Mouse (Mus musculus): ENCODE measurements around the gene Slc24a4. TPM values are rescaled to one million over a fixed set of nuclear protein-coding genes. Genes with fewer than 3 reads are reported as not detected.

Gene Slc24a4
- total RNA-seq (2021), result 10 to 100 TPM; 43.0 to 47.4 TPM

DNA sequence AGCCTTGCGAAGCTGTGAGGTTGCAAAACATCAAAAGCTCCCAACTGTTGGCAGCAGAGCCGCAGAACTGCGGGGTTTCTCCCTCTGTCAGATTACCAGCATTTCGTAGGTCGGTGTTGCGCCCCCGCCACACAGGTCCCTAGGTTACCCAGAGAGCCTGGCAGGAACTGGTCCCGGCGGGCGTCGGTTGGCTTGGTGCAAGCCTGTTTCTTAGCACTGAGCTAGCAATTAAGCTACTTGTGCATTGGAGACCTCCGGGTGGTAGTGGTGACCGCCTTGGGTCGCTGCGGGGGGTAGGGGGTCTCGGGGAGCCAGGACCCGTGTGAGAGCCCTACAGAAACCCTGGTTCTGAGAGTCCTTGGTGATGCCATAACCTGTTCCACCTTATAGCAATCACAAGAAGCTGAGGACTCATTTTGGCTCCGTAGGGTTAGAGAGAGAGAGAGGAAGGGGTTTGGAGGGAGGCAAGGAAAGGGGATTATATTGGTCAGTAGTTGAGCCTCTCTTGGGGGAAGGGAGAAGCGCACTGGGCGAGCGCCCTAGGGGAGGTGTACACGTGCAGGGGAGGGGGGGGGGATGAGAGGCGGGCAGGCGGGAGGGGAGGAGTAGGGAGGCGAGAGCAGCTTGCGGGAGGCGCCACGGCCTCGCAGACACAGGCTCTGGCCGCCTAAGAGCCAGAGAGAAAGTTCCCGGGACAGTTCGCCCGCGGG, at the start of gene Slc24a4:
TSS of gene Slc24a4 (plus strand) at position 653 of the 710 bp plus-strand sequence.
- DNase-seq, result peak; percentile 49 to 52

DNA sequence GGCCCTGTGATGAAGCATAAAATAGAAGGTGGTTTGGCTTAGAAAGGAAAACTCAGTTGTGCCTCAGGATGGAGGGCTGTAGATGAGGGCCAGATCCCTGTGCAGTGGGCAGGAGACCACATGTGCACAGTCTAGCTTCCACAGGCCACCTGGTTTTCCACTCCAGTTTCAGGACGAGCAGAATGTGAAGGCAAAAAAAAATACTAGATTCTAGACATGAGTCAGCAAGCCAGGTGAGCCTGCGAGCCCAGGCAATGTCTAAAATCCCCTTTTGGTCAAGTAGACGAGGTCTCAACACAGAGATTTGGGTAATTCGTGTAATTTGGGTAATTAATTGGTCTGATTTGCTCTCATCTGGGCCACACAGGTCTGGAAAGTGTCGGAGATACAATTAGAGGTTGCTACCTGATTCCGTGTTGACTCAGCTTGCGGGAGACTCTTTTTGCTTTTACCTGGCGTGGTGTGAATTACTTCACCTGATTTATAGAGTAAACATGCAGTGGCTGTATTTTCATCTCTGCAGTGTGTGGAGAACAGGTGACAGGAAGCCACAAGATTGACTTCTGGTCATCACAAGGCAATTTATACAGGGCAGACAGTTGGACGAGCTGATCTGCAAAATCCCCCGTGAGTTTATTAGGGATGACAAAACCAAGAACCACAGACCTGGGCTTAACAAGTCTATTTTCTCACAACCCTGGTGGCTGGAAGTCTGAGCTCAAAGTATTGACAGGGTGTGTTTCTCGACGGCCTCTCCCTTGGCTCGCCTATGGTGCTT, 45.7 kb upstream of the Slc24a4 start:
- no peak for DNase-seq

DNA sequence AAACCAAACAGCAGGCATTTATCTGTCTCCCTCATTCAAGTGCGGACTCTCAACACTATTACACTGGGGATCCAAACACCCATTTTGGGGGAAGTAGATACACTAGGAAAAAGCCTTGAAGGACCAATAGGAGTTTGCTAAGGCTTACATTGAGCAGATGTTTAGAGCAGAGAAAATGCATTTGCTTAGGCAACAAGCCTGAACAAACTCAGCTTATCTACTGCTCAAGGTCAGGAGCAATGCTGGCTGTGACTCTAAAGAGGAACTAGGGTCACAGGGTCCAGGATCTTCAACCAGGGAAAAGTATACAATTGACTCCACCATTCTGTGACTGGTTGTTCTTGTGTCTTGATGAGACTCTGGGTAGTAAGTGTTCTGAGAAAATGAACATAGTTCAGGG, 38.0 kb upstream of the Slc24a4 start:
- DNase-seq, result no peak

DNA sequence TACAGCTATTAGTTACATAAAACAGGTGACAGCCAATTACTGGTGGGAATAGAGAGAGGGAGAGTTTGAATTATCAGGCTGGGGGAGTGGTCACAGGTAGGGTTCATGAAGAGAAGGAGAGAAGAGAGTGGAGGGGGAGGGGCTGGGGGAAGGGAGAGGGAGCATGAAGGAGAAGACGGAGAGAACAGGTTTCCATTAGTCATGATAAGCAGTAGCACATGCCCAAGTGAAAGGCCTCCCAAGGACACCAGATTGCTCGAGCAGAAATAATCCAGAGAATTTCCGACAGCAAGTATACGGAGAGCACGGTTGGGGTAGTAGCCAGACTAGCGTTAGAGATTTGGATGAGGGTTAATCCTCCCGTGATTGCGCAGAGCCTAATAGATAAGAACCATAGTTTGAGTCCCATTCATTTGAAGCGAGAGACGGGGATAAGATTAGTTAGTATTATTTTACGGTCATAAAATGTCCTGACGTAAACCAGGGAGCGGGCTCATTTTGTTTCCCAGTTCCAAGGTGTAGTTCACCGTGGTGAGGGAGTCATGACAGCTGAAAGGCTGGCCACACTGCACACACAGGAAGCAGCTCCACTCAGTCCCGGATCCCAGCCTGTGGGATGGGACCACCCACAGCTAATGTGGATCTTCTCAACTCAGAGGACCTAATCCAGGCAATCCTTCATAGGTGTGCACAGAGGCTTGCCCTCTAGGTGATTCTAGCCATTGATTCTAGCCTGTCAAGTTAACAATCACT, 36.0 kb upstream of the Slc24a4 start:
- no peak for DNase-seq

DNA sequence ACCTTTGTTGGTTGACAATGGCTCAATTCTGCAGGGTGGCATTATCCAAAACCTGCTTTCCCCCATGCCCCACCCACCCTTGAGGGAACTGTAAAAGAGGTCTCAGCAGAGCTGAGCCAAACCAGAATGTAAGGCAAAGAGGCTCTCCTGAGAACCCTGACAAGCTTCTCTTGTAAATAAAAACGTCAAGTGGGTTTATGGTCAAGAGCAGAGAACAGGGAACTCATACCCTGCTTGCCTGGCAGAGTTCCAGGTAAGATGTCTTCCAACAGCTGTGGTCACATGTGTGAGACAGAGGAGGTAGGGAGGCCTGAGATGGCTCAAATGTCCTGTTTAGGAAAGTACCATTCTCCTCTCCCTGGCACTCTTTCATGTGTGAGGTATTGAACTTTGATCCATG, 22.5 kb upstream of the Slc24a4 start:
- no peak for DNase-seq

DNA sequence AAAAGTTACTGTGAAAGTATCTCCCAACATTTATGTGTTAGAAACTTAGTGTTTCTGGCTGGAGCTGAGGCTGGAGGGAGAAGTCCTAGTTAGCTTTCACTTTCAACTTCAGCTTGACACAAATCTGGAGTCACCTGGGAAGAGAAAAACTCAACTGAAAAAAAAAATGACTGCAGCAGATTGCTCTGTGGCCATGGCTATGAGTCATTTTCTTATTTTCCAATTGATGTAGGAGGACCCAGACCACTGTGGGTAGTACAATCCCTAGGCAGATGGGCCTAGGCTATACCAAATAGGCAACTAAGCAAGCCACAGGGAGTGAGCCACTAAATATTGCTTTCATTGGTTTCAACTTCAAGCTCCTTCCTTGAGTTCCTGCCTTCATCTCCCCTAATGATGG, 19.7 kb upstream of the Slc24a4 start:
- DNase-seq, result no peak

DNA sequence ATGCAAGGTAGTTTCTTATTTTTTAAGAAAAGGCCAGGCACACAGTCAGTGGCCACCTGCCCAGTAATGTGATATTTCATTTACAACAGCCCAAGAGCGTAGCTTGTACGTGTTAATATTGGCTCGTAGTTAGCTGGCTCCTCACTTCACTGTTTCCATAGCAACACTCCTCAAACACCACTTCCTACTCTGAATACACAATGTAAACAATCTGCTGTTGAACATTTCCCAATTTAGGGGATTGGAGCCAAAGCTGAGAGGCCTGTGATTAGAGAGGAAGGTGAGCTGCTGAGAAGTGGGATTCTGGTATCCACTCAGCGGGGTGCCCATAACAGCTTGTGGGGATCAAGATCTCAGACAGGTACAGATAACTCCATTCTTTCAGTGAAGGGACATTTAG, 16.0 kb upstream of the Slc24a4 start:
- peak; percentile 21 to 28 for DNase-seq

DNA sequence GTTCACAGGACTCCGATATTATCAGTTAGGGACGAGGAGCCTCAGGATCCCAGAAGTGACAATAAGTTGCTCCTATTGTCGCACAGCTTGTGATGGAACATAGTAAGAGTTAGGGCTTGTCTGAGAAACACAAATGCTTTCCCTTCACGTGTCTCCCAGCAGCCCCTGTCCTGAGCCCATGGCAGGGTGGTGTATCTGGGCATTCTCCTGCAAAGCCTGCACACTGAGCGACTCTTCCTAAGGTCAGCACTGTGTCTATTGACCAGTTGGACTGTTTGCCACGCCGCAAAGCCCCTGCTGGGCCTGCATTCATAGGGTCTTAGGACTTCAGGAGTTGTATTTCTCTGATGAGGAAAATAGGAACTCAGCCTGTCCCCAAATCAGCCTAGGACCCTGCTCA, 15.6 kb upstream of the Slc24a4 start:
- DNase-seq, result no peak

DNA sequence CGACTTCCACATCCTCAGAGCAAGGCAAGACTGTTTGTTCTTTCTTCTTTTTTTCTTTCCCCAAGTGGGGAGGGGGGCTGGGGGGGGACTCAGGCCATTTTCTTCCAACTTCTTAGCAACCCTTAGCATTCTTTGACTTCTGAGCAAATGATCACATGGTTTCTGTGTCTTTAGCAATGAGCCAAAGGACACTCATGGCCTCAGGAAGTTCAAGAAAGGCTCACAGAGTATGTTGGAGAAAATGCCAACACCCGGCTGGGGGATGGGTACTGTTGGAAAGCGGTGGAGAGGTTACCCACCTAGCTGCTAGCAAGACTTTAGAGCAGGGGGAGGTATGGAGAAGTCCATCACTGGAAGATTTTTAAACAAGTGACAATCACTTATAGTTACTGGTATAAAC, 15.1 kb upstream of the Slc24a4 start:
- no peak for DNase-seq

DNA sequence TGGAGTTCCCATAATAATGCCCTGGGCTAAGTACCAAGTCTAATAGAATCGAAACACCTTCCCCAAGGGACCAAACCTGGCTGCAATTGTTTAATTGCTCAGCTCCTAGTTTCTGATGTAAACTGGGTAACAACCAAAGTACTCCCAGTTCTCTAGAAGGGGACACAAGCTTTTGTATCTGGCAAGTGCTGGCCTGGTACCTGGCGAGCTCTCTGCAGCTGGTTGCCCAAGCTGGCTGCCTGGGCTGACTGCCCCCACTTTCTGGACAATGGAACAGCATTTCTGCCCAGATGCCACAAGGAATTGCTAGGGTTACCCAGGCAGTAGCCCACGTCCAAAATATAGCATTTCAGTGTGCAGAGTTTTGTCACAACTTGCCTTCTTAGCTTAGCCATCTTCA, 12.0 kb upstream of the Slc24a4 start:
- peak in 1 of 2 experiments; percentile 18 for DNase-seq

DNA sequence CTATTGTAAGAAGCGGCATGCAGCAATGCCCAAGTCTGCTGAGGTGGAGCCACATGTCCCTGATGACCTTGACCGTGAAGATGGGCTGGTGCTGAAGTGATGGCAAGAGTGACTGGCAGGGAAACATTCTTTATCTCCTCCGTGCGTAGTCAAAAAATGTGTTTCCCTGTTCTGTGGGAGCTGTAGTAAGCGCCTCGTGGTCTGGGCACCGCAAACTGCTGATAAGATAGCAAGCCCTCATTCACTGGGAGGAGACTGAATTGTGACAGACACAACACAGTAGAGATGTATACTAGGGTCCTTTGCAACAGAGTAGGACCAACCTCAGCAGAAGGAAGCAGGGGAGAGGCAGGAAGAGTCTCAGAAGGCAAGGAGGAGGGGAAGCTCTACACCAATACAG, 10.5 kb upstream of the Slc24a4 start:
- no peak for DNase-seq

DNA sequence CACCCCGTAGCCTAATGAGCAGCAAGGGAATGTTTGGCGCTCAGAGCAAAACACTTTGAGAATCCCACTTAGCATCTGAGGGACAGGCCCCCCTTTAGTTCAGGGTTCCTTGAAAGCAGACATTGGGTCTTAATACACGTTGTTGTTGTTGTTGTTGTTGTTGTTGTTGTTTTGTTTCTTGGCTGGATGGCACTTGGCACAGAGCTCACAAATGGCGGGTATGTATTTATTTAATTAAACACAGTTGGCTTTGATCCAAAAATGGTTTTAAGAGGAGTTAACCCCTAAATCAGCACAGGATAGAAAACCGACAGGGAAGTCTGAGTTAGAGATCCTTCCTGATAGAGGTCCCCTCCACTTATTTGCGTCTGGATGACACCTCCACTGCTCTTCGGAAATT, 932 bp upstream of the Slc24a4 start:
- no peak for DNase-seq

DNA sequence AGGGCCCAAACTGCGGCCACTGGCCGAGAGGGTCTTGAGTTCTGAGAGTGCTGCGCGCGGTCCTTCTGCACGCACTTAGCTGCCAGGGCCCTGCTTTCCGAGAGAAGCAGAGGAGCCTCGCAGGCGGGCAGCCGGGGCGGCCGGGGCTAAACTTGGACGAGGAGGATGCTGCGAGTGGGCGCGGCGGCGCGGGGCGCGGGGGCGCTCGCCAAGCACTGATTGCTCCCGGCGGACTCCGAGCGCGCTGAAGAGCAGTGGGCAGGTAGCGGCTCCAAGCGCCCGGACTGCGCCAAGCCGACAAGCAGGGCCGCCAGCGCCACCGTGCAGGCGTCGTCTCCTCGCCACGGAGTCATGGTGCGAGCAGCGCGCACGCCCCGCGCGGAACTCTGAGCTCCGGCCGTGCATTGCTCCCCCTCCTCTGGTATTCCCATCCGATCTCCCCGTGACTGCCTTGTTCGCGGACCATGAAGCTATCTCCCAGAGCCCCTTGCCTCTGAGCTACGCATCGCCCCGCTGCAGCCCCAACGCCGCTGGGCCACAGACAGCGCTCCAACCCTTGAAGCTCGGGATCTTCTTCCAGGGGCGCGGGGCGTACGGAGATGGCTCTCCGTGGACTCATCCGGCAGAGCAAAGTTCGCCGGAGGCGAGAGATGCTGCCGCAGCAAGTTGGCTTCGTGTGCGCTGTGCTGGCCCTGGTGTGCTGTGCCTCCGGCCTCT, 416 bp downstream of the Slc24a4 start:
- DNase-seq, result peak; percentile 72 to 82

DNA sequence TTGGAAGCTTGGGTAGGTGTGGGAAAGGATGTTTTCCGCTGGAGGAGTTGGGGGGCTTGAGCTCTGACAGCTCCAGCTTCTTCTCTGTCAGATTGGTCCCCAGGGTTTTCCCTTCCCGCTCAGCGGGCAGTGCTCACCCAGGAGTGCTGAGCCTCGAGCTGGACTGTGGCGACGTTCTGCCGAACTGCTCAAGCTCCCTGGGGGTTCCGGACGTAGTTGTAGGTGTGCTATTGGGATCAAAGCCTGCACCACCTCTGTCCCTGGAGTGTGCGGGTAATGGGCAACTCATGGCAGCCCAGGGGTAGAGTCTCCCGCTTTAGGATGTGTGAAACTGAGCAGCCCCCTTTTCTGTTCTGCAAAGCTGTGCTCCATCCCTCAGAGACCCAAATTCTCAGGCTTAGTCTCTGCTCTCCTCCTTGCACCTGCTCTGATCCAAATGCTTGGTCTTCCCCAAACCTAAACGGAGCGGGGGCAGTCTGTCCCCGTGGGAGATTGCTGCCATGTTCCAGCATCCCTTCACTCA, 1.0 kb downstream of the Slc24a4 start:
- peak in 1 of 2 experiments; percentile 38 for DNase-seq

DNA sequence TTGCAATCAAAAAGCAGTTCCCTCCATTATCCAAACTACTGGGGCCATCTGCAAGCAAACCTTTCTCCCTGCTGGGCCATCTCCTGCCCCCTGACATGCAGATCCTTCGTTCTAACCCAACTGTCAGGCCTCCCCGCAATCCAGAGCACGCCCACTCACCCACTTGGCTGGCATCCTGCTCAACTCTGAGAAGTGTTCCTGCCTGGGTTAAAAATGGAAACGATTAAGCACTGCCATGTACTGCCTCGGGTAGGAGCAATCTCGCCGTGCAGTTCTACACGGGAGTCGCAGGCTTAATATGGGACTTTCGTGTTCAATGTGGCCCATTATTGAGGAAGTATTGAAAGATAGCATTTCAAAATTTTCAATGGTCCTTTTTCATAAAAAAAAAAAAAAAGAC, 11.2 kb downstream of the Slc24a4 start:
- DNase-seq, result peak; percentile 66 to 71

DNA sequence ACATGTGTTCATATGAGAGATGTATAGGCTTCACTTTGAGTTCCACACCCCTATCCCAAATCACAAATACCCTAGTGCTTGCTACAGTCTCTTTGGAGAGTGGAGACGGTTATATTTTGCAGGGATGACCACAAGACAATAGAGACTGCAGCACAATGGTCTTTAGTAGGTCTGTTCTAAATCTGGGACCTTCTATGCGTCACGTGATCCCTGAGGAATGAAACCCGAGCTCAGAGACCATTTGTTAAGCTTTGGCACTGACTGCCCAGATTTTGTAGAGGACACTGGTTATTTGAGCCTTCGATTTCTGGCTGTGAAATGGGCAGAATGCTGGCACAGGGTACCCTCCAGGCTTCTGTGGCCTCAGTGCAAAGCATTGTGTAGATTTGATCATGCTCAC, 12.8 kb downstream of the Slc24a4 start:
- no peak for DNase-seq

DNA sequence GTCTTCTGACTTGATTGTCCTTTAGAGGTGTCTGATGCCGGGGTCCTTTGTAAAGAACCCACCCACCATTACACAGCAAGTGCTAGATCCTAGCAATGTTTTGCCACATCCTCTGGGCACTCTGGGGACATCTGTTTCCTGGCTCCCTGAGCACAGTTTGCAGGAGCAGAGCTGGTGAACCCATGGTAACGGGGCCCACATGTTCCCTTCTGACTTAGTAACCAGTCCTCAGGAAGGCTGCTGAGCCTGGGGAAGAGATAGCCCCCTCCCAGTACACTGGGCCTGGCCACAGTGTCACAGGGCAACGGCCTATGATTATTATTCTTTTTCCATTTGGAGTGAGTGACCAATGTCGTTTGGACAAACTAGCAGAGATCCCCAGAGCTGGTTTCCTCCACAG, 19.1 kb downstream of the Slc24a4 start:
- no peak for DNase-seq

DNA sequence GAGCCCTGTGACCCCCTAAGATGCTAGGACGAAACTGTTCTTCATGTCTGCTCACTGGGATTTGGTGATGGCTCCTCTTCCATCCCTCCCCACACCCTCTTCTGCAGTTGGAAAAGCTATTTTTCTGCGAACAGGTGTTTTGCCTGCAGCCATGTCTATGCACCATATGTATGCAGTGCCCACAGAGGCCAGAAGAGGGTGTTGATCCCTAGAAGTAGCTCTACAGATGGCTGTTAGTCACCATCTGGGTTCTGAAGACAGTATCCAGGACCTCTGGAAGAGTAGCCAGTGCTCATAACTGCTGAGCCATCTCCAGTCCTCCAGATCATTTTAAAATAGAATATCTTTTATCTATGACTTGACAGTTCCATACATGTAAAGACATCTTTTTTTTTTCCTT, 20.2 kb downstream of the Slc24a4 start:
- DNase-seq, result no peak

DNA sequence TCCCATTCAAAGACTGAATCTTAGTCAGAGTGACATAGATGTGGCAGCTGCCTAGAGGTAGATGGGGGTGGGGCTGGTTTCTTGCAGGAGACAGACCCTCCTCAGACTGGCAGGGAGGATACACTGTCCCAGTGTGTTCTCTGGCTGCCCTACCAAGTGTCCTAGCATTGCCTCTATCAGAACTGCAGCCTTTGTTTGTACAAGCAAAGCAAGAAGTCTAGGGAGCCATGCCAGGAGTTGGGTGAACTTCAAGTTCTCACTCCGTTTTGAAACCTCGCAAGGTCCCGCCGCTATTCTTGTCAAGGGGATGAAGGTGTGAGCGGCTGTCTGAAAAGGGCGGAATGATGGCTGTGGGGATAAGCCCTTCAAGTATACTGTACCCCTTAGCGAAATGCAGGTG, 22.7 kb downstream of the Slc24a4 start:
- no peak for DNase-seq

DNA sequence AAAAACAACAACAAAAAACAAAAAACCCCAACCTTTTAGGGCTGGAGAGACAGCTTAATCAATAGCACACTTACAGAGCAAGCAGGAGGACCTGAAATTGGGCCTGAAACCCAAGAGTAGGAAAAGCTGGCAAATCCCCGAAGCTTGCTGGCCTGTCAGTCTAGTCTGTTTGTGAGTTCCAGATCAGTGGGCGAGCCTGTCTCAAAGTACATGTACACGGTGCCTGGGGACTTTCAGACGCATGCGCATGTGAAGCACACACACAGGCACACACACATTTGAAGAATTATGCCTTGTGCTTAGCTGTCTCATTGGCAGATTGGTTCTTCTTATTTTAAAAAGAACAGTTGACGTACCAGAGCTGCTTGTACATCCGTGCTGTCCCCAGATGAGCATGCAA, 25.3 kb downstream of the Slc24a4 start:
- DNase-seq, result peak; percentile 55 to 59

DNA sequence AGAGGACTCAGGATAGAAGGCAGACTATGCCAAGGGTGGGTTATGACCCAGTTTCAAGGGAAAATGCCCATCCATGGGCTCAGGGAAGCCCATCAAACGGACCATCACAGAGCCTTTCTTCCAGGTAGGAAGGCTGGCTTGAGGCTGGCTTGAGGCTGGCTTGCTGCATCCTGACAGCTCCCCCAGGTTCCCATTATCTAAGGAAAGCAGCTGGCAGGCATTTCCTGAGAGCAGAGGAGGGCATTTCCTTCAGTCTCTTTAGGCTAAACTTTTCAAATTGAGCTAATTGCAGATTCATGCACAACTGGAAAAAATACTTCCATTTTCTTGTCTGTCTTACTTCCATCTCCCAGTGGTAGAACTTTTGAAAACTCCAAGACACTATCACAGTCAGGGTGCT, 26.3 kb downstream of the Slc24a4 start:
- no peak for DNase-seq

DNA sequence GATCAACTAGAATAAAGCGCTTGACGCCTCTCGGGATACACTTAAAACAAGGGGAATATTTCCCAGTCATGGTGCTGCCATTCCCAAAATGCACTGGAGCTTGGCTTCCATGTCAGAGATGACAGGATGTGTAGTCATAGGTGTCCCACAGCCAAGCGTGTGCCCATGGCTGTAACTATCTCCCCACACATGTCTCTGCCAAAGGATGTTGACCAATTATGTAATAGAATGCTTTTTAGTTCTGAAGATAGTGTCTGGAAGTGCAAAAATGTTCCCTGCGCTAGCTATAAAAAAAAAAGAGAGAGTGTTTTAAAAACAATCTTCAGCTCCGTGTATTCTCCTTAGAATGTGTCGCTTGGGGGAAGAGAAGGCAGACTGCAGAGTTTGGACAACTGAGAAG, 36.1 kb downstream of the Slc24a4 start:
- no peak for DNase-seq

Measured in layer of hippocampus, postnatal 36 days (tissue).